Mouse (Mus musculus): Measurements from ENCODE around the gene Chn1.

GRCm38 (mm10) chr2:73776936-73777335 is 1.8 kb upstream of the Chn1 start:
- TF ChIP-seq CTCF (IDR thresholded peaks at IDR 0.05; ENCODE audit: control insufficient read depth, insufficient read depth, insufficient read length) (no peak), CEBPB (IDR thresholded peaks at IDR 0.05; ENCODE audit: low read depth) (no peak), MYOG (IDR thresholded peaks at IDR 0.05; ENCODE audit: control insufficient read depth, extremely low read depth, insufficient read length) (no peak), USF1 (IDR thresholded peaks at IDR 0.05; ENCODE audit: low read depth) (no peak), MYOD1 (IDR thresholded peaks at IDR 0.05; ENCODE audit: control insufficient read depth, insufficient read length, low read depth) (no peak)
